Mouse (Mus musculus): Measurements from ENCODE around the gene Dazap1. TPM values are rescaled to one million over a fixed set of nuclear protein-coding genes. Genes with fewer than 3 reads are reported as not detected.

Gene Dazap1
- polyA plus RNA-seq, 1 experiment, result 103 TPM

GRCm38 (mm10) chr10:80294788-80295303 lies 33.6 kb downstream of the Dazap1 start:
- no peak overlapping the region for H3K27ac ChIP-seq (ENCODE audit: insufficient read depth, low read depth, low read length)
- no peak overlapping the region for H3K4me3 ChIP-seq (ENCODE audit: insufficient read depth, low read length)
- peaks cover 3% of the 10 kb centered on the region; the same call in 1 of the 2 replicates for H3K4me1 ChIP-seq (ENCODE audit: control insufficient read depth, insufficient read depth, low read length)
- TF ChIP-seq CTCF (IDR thresholded peaks at IDR 0.05; ENCODE audit: low read depth, low read length), result no peak
- no peak for TF ChIP-seq POLR2A (IDR thresholded peaks at IDR 0.05; ENCODE audit: borderline replicate concordance, low read depth, low read length)

GRCm38 (mm10) chr10:80295618-80296425 lies 34.5 kb downstream of the Dazap1 start, which contains the start of gene Apc2:
Gene Apc2, plus strand, starts transcription at chr10:80295977.
- peak within 1 kb of the TSS; percentile 5; the same call in 1 of the 2 replicates for H3K4me3 ChIP-seq (ENCODE audit: insufficient read depth, low read length)
- peaks cover 3% of the 10 kb centered on the region; the same call in 1 of the 2 replicates for H3K4me1 ChIP-seq (ENCODE audit: control insufficient read depth, insufficient read depth, low read length)
- H3K27ac ChIP-seq (ENCODE audit: insufficient read depth, low read depth, low read length), result no peak within 1 kb of the TSS
- TF ChIP-seq POLR2A (IDR thresholded peaks at IDR 0.05; ENCODE audit: borderline replicate concordance, low read depth, low read length) (no peak), CTCF (IDR thresholded peaks at IDR 0.05; ENCODE audit: low read depth, low read length) (peak; percentile 61)

GRCm38 (mm10) chr10:80296824-80297223 lies 35.5 kb downstream of the Dazap1 start:
- TF ChIP-seq CTCF (IDR thresholded peaks at IDR 0.05; ENCODE audit: low read depth, low read length) (no peak), POLR2A (IDR thresholded peaks at IDR 0.05; ENCODE audit: borderline replicate concordance, low read depth, low read length) (no peak)
- Histone ChIP-seq H3K27ac (ENCODE audit: insufficient read depth, low read depth, low read length) (no peak overlapping the region), H3K4me3 (ENCODE audit: insufficient read depth, low read length) (no peak overlapping the region), H3K4me1 (ENCODE audit: control insufficient read depth, insufficient read depth, low read length) (peaks cover 3% of the 10 kb centered on the region; the same call in 1 of the 2 replicates)

DNA sequence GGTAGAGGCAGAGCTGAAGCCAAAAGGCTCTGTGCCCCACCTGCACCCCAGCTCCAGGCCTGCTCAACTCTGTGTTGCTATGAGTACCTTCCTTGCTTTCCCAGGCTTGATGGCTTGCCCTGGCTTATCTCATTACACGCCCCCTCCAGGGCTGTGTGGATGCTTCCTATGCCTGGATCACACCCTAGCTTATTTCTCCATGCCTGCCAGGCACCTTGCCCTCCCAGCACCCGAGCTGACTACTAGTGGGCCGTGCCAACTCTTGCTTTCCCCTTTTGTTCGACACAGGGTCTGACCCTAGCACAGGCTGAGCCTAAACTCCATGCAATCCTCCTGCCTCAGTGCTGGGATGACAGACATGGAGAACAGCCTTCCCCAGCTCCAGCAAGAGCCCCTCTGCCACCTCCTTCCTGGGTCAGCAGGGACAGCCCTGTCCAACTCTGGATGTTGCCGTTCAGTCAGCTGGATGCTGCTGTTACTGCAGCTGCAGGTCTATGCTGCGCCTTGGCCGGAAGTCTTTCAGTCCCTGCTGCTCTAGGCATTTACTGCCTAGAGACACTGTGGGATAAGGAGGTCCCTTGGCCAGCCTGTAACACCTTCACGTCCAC lies 36.3 kb downstream of the Dazap1 start:
- no peak for TF ChIP-seq CTCF (IDR thresholded peaks at IDR 0.05; ENCODE audit: low read depth, low read length)
- no peak for TF ChIP-seq POLR2A (IDR thresholded peaks at IDR 0.05; ENCODE audit: borderline replicate concordance, low read depth, low read length)
- Histone ChIP-seq H3K4me3 (ENCODE audit: insufficient read depth, low read length) (no peak overlapping the region), H3K27ac (ENCODE audit: insufficient read depth, low read depth, low read length) (no peak overlapping the region), H3K4me1 (ENCODE audit: control insufficient read depth, insufficient read depth, low read length) (peaks cover 3% of the 10 kb centered on the region; the same call in 1 of the 2 replicates)

DNA sequence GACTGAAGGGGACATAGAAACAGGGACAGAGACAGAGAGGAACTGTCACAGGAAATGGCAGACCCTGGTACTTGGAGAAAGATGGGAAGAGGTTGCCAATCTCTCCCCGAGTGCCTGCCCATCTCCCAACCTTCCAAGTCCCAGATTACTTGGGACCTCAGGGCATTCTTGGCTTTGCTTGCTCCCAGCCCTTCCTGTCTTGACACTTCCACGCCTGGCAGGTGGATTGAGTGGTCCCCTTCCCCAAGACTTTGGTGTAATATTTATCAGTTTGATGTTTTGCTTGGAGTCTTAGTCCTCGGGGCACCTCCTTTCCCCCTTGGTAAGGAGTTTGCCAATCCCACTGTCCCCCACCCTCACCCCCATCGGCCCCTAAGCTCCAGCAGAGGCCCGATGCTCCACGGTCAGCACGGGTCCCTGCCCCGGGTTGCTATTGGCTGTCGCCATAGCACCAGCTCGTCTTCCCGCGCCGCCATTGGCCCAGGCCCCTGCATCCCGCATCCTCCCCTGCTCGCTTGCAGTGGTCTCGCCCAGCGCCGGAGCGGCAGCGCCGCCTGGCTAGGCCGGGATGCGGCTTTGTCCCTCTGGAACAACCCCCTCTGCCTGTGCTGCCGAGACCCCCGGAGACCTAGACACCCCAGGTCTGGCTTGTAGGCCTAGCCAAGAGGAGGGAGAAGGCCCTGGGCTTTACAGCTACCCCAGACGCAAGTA lies 37.4 kb downstream of the Dazap1 start:
- TF ChIP-seq POLR2A (IDR thresholded peaks at IDR 0.05; ENCODE audit: borderline replicate concordance, low read depth, low read length) (no peak), CTCF (IDR thresholded peaks at IDR 0.05; ENCODE audit: low read depth, low read length) (no peak)
- peaks cover 3% of the 10 kb centered on the region; the same call in 1 of the 2 replicates for H3K4me1 ChIP-seq (ENCODE audit: control insufficient read depth, insufficient read depth, low read length)
- no peak overlapping the region for H3K4me3 ChIP-seq (ENCODE audit: insufficient read depth, low read length)
- H3K27ac ChIP-seq (ENCODE audit: insufficient read depth, low read depth, low read length), result no peak overlapping the region

DNA sequence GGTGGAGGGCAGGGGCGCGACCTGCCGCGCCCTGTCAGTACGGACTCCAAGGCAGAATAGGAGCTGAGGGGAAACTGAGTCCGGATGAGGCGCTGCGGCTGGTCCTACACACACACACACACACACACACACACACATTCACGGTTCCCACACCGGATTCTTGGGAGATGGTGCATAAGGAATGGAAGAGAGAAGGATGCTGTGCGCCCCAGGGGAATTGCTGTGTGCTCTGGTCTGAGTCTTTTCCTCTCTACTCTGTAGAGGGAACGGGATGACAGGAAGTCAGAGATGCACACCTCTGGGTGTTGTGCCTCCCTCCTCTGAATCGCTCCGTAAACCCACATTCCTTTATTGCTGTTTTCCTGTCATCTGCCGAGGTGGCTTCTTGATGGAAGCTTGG lies 38.0 kb downstream of the Dazap1 start:
- Histone ChIP-seq H3K27ac (ENCODE audit: insufficient read depth, low read depth, low read length) (no peak overlapping the region), H3K4me1 (ENCODE audit: control insufficient read depth, insufficient read depth, low read length) (no peaks in the 10 kb centered on the region), H3K4me3 (ENCODE audit: insufficient read depth, low read length) (no peak overlapping the region)

GRCm38 (mm10) chr10:80299824-80300223 lies 38.5 kb downstream of the Dazap1 start:
- no peak overlapping the region for H3K4me3 ChIP-seq (ENCODE audit: insufficient read depth, low read length)
- TF ChIP-seq CTCF (IDR thresholded peaks at IDR 0.05; ENCODE audit: low read depth, low read length) (no peak), POLR2A (IDR thresholded peaks at IDR 0.05; ENCODE audit: borderline replicate concordance, low read depth, low read length) (no peak)

More for the DNA sequence above, 38.0 kb downstream of the Dazap1 start:
- TF ChIP-seq POLR2A (IDR thresholded peaks at IDR 0.05; ENCODE audit: borderline replicate concordance, low read depth, low read length) (no peak), CTCF (IDR thresholded peaks at IDR 0.05; ENCODE audit: low read depth, low read length) (no peak)

DNA sequence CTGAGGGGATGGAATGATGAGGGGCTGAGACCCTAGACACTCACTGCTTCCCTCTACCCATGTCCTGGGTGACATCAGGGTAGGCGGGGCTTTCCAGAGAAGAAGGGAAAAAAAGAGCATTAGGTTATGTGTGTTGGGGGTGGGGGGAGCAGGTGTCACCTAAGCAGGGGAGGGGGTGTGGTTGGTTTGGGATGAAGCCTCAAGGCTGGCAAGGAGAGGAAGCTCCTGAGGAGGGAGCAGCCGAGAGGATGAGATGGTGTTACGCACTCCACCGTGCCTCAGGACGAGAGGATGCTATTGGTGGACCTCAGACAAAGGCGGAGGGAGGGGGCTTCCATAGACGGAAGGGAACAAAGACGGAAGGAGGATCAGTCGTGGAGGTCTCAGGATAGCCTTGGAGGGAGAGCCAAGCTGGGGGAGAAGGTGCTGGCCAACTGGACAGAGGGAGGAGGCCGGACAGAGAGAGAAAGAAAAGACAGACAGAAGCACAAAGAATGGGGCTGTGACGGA lies 39.4 kb downstream of the Dazap1 start:
- no peaks in the 10 kb centered on the region for H3K4me1 ChIP-seq (ENCODE audit: control insufficient read depth, insufficient read depth, low read length)
- H3K4me3 ChIP-seq (ENCODE audit: insufficient read depth, low read length), result no peak overlapping the region
- no peak for TF ChIP-seq CTCF (IDR thresholded peaks at IDR 0.05; ENCODE audit: low read depth, low read length)
- TF ChIP-seq POLR2A (IDR thresholded peaks at IDR 0.05; ENCODE audit: borderline replicate concordance, low read depth, low read length), result no peak
- H3K27ac ChIP-seq (ENCODE audit: insufficient read depth, low read depth, low read length), result no peak overlapping the region

More at GRCm38 (mm10) chr10:80299824-80300223, 38.5 kb downstream of the Dazap1 start:
- Histone ChIP-seq H3K4me1 (ENCODE audit: control insufficient read depth, insufficient read depth, low read length) (no peaks in the 10 kb centered on the region), H3K27ac (ENCODE audit: insufficient read depth, low read depth, low read length) (no peak overlapping the region)

All from bone marrow macrophage, adult 2 months (primary cell).